Mouse (Mus musculus) spleen, adult 2 months (tissue): ENCODE measurements around the gene Hist1h4f.

Experiments
- CTCF ChIP-seq: fragments of 200-500 bp; IDR thresholded peaks from 2 replicates; pipeline ENCODE4 v1.5.1; 2011; ENCODE audit warnings: mild to moderate bottlenecking, inconsistent platforms; ENCODE audit not compliant: insufficient read depth, insufficient read length, insufficient replicate concordance; ENCODE audit errors: extremely low read depth
- POLR2A ChIP-seq: fragments of 200-500 bp; IDR thresholded peaks from 2 replicates; pipeline ENCODE4 v1.6.1; 2011; ENCODE audit warnings: low read depth, low read length, inconsistent platforms

DNA sequence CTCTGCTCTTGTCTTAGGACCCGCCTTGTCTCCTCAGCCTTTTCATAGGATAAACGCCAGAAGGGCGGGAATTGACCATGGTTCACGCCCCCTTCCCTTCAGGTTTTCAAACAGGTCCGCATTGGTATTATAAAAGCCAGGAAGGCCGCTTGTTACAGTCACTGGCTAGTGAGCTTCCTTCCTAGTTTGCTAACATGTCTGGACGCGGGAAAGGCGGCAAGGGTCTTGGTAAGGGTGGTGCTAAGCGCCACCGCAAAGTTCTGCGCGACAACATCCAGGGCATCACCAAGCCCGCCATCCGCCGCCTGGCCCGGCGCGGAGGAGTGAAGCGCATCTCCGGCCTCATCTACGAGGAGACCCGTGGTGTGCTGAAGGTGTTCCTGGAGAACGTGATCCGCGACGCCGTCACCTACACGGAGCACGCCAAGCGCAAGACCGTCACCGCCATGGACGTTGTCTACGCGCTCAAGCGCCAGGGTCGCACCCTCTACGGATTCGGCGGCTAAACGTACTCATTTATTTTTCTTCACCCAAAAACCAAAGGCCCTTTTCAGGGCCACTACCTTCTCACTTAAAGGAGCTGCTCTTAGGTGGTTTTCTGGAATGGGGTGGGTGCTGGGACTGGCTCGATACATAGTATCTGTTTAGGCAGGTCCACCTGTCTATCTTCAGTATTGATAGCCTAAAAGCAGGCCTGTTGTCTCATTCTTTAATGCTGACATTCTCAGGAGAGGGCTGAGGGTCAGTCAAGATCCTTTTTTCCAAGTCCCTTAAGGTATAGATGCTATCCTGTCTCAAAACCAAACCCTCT is 30.2 kb upstream of the Hist1h4f start, which contains the start of gene Hist1h4d:
- TF ChIP-seq POLR2A: peak; percentile 99
- no peak for TF ChIP-seq CTCF
